Mouse (Mus musculus) kidney, postnatal 36 days (tissue): ENCODE results near the gene Nrf1.

Experiments
- DNase-seq, 2 experiments: peaks; one replicate each; pipeline ENCODE4 v3.0.0; 2021 to 2022; ENCODE audit warnings: mixed read lengths in 2 of 2

The Nrf1 gene

DNA sequence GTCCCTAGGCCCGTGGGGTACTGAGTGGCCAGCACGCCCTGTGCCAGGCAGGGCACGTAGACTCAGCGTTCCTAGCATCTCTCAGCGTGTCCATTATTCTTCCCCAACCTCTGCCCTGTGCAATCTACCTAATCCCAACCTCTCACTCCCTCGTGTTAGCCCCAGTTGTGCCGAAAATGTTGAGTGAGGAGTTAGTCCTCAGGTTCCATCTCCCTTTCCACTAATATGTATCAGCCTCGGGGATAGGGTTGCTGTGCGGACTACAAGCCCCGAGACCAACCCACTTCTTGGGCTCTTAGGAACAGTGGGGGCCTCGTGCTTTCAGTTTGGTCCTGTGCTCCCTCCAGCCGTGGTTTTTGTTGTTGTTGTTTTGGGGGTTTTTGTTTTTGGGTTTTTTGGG lies 128.7 kb downstream of the Nrf1 start:
- DNase-seq, result no peak

DNA sequence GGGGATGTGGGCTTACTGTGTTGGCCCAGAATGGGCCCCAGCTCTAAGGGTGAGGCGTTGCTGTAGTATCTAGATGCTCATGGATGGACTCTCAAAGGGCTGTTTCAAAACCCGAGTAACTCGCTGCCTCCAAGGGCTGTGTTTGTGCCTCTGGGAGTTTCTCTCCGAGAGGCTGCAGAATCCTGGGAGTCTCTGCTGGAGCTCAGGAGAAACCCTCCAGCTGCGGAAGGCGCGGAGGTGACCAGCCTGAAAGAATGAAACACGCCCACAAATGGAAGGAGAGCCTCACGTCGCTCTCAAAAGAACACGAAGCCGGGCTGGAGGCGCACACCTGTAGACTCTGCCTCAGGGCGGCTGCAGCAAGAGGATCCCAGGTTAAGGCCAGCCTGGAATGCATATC lies 129.5 kb downstream of the Nrf1 start:
- peak in 1 of 2 experiments; percentile 23 for DNase-seq

DNA sequence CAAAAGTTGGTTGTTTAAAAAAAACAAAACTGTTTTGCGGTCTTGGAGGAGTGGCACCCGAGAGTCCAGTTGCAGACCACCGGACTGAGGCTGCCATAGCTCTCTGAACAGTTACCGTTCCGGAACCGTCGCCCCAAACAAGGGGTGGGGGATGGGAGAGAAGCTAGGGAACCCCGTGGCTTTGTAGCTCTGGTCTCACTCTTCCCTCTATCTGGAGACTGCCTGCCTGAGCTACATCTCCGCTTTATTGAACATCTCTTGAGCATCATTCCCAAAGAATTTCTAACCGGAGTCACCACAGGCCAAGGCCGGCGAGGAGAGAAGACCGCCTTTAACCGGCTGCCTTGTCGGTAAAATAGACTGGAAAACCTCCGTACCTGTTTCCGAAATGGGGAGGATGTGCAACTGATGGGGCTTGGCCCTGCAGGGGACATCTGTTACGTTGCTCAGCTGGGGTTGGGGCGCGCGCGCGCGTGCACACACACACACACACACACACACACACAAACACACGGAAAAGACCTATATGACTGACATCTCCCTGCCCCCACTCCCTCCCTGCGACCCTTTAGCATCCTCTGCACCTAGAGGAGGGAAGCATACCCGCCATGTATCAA lies 130.3 kb downstream of the Nrf1 start:
- peak in 1 of 2 experiments; percentile 11 for DNase-seq

DNA sequence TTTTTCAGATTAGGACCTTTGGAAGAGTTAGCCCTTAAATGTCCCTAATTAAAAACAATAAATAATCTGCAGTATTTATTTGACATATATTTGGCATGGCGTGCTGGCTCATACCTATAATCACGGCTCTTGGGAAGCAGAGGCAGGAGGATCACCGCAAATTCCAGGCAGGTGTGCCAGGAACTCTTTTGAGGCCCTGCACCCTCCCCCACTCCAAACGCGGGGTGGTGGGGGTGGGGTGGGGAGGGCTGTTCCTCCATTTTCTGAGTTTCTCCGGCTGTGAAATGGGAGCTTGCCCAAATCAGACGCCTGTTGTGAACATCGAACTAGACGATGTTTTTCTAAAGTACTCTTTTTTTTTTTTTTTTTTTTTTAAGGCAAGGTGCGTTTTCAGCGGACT lies 131.3 kb downstream of the Nrf1 start:
- no peak for DNase-seq

DNA sequence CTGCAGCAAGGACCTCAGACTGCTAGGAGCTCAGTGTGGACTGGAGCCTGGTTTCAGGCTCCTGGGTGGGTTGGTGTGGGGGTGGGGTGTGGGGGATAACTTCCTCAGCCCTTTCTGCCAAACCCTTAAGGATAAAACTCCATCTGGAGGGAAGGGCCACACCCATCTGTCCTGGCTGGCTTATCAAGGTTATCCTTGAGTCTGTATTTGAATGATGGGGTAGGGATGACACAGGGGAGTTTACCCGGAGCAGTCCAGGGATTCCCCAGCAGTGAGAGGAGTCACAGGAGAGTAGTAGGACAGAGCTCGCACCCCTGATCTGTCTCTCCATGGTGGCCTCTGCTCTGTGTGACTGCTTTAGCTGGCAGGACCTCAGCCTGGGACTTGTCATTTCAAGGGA lies 132.5 kb downstream of the Nrf1 start:
- no peak for DNase-seq

DNA sequence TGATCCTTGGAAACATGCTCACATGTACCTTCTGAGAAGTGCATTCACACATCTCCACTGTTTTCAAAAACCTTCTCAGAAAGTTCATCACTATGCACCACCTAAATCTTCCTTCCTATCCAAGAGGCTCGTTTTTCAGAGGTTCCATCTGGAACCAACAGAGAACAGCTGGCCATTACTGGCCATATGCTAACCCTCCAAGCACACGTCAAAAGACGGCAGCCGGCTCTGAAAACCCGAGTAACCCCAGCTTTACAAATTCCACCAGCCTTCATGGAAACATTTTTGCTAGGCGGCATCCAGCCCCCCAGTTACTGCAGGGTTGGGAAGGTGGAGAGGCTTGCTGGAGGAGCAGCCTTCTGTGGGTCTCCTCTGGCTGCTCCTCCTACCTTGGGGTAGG lies 134.2 kb downstream of the Nrf1 start:
- no peak for DNase-seq

DNA sequence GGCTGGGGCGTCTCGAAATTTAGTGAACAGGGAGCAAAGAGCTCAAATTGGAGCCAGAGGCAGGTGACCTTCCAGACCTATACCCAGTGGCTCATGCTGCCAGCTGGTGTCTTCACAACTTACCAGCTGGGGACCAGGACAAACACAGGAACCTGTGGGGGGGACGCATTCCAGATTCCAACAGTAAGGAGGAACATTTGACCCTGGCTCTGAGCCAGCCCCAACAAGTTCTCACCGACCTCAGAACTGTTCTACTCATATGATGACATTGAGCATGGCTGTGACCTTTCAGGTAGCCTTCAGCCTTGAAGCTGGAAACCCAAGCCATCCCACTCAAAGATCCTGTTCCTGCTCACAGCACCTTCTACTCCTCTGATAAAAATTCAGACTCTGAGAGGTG lies 135.8 kb downstream of the Nrf1 start:
- DNase-seq, result no peak

DNA sequence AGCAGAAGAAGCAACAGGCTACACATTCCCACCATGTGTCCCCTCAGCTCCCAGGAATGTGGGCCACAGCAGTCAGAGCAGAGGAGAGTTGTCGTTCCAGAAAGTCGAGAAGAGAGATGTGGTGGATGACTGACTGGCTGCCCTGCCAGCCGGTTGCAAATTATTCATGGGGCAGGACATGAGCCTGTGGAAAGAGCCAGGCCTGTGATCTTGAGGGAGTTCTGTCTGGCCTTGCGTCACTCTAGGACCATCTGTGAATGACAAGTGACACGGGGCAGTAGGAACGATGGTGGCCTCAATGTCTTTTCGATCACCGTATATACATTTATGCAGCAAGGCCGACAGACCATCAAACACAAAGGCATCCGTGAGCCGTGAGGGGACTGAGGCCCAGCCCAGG lies 147.9 kb downstream of the Nrf1 start:
- no peak for DNase-seq

DNA sequence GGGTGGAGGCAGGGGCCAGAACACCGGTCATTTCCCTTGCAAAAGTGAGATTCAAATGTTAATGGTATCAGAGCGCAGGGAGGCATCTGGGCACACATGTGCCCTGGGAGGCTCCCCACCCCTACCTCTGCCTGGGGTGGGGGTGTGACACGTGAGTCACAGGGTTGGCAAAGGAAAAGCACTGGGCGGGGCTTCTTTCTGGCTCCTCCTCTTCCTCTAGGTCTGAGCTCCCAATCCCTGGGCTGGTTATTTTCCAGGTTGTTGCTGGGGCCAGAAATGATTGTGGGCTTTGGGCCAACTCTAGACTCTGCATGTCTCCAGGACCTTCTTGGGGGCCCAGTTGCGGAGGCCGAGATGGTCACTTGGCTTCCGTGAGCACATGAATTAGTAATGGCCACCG lies 148.4 kb downstream of the Nrf1 start:
- no peak for DNase-seq
